Mouse (Mus musculus) adrenal gland, adult 8-10 months (tissue): ENCODE data around the gene Grip2. TPM values are rescaled to one million over a fixed set of nuclear protein-coding genes. Genes with fewer than 3 reads are reported as not detected.

Experiments
- DNase-seq: peaks from one replicate; pipeline ENCODE4 v3.0.0; 2022
- total RNA-seq, 4 experiments: library from RNA; stranded (reverse); gene quantifications; 2 replicates each; pipeline ENCODE4 v1.2.4; 2022

Gene Grip2
- total RNA-seq, 4 experiments from 2014 or later = 3.0 to 4.7 (median 4.1) TPM

- no peak for DNase-seq
These were observed 98.0 kb downstream of the Grip2 start for GRCm38 (mm10) chr6:91728939-91729619.

- peak; percentile 76 for DNase-seq
These were observed 99.7 kb downstream of the Grip2 start for GRCm38 (mm10) chr6:91727361-91727760.

GRCm38 (mm10) chr6:91721215-91721701 lies 105.8 kb downstream of the Grip2 start:
- DNase-seq = no peak

- DNase-seq = no peak
These were observed 106.3 kb downstream of the Grip2 start for GRCm38 (mm10) chr6:91720588-91721214.

- no peak for DNase-seq
These were observed 107.1 kb downstream of the Grip2 start for GRCm38 (mm10) chr6:91719865-91720533.

- no peak for DNase-seq
These were observed 107.9 kb downstream of the Grip2 start for GRCm38 (mm10) chr6:91719042-91719747.

- no peak for DNase-seq
These were observed 108.4 kb downstream of the Grip2 start for GRCm38 (mm10) chr6:91718603-91719002.

- DNase-seq = no peak
These were observed 109.0 kb downstream of the Grip2 start for GRCm38 (mm10) chr6:91718067-91718466.

GRCm38 (mm10) chr6:91715988-91716810 lies 110.9 kb downstream of the Grip2 start:
- DNase-seq = no peak

- DNase-seq = no peak
These were observed 112.0 kb downstream of the Grip2 start for GRCm38 (mm10) chr6:91715023-91715422.

GRCm38 (mm10) chr6:91713370-91713896 lies 113.6 kb downstream of the Grip2 start:
- DNase-seq = no peak

- peak; percentile 86 for DNase-seq
These were observed 114.2 kb downstream of the Grip2 start for GRCm38 (mm10) chr6:91712855-91713331.

- DNase-seq = no peak
These were observed 114.8 kb downstream of the Grip2 start for GRCm38 (mm10) chr6:91712097-91712854.

Other genes starting within 250 kb of the Grip2 start
- gene Slc6a6, start 143.2 kb downstream of the Grip2 start, total RNA-seq = 100 to 1,000 TPM; 468 to 562 (median 518) TPM
- gene Ccdc174, start 50.8 kb upstream of the Grip2 start, total RNA-seq = 10 to 100 TPM; 33.4 to 61.1 (median 37.6) TPM
- 1 to 10 TPM; 2.0 to 4.0 (median 3.0) TPM for gene 4930590J08Rik, start 75.6 kb upstream of the Grip2 start, total RNA-seq
- 10 to 100 TPM; 11.2 to 22.4 (median 19.7) TPM for gene Fgd5, start 151.6 kb upstream of the Grip2 start, total RNA-seq